11 mouse cellular contexts compared by ENCODE assay signal in the genomic region with DNA sequence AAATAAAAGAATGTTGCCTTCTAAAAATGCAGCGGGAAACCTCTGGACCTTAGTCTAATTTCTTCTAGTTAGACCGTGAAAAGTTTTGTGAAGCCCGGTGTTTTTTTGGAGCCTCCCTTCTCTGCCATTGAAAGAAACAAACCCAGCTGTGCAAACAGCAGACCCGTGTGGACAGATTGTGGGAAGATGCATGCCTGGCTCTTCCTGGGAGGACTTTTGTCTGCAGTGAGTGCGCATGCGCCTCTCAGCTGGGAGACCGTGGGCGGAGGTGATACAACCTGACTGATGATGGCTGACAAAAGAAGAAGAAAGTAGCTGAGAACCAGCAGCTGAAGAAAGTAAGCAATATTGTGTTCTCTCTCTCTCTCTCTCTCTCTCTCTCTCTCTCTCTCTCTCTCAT. TPM values are rescaled to one million over a fixed set of nuclear protein-coding genes. Genes with fewer than 3 reads are reported as not detected.
DNase-seq lines count a peak whose midpoint lies in the region; TF ChIP-seq lines count a peak whose summit lies in the region.
"Had no signal": no experiment of that assay in that cellular context is flagged by ENCODE, and none has a peak within 500 bp of the region (broad histone marks: within the 10 kb centered on the region; RNA-seq: fewer than 3 reads in every experiment).

No protein-coding gene starts in this region.

- WGBS in kidney, adult 2 months, result 51% methylated on average over 8 of the region's 8 CpGs

- no peaks in the 10 kb centered on the region for H3K27me3 ChIP-seq in kidney, adult 2 months (replicated peaks; ENCODE audit: control insufficient read depth, insufficient read depth, low read length)
- H3K27me3 ChIP-seq in myocyte (ENCODE audit: control insufficient read depth, insufficient read depth, insufficient read length), result no peaks in the 10 kb centered on the region
- H3K27me3 ChIP-seq: kidney, embryonic 15.5 days had no signal

- peak overlapping the region; percentile 51 for H3K4me2 ChIP-seq in myocyte (ENCODE audit: low read depth)
- H3K4me2 ChIP-seq: kidney, embryonic 15.5 days had no signal

- no peak overlapping the region for H3K4me3 ChIP-seq in kidney, adult 2 months (ENCODE audit: insufficient read depth, low read depth, low read length)
- no peak overlapping the region for H3K4me3 ChIP-seq in myocyte
- H3K4me3 ChIP-seq: kidney, embryonic 15.5 days had no signal

- H3K27ac ChIP-seq in kidney, adult 2 months (ENCODE audit: insufficient read depth, low read depth, low read length), result no peak overlapping the region

- H3K36me3 ChIP-seq in kidney, adult 2 months (ENCODE audit: control insufficient read depth, insufficient read depth, low read length), result no peaks in the 10 kb centered on the region
- H3K36me3 ChIP-seq in myocyte (ENCODE audit: control insufficient read depth, insufficient read depth), result no peaks in the 10 kb centered on the region
- H3K36me3 ChIP-seq: kidney, embryonic 15.5 days had no signal

- no peaks in the 10 kb centered on the region for H3K79me2 ChIP-seq in myocyte (ENCODE audit: control insufficient read depth, insufficient read depth)

- no peak overlapping the region for H3ac ChIP-seq in myocyte (ENCODE audit: control insufficient read depth, insufficient read length)

- no peak for TF ChIP-seq POLR2A in kidney, adult 2 months (IDR thresholded peaks at IDR 0.05; ENCODE audit: low read depth, low read length)
- TF ChIP-seq POLR2A in brain, embryonic 14.5 days (IDR thresholded peaks at IDR 0.05; ENCODE audit: borderline replicate concordance, extremely low read depth, insufficient read depth, insufficient read length, poor library complexity, severe bottlenecking), result no peak
- TF ChIP-seq POLR2A in myocyte (IDR thresholded peaks at IDR 0.05; ENCODE audit: insufficient read length, low read depth), result no peak

- peaks cover 9% of the 10 kb centered on the region; the same call in 1 of the 2 replicates for H3K4me1 ChIP-seq in kidney, adult 2 months (ENCODE audit: control insufficient read depth, insufficient read depth, low read length)

- DNase-seq in embryo, embryonic 10 days (ENCODE audit: low spot score), result peak; percentile 72
- DNase-seq in embryo, embryonic 9.5 days (ENCODE audit: extremely low spot score), result no peak
- DNase-seq in kidney, postnatal 25 days, result peak; percentile 23 to 63
- no peak for DNase-seq in kidney, adult 2 months
- peak; percentile 26 for DNase-seq in brain, embryonic 14.5 days (ENCODE audit: low read depth)
- no peak for DNase-seq in spleen, postnatal 4 days (ENCODE audit: low spot score in 2 of 2)
- no peak for DNase-seq in urinary bladder, adult 18-20 months (ENCODE audit: low spot score in 2 of 2)
- DNase-seq: cerebellum, adult 8-10 months; gastrocnemius, postnatal 36 days had no signal

- TF ChIP-seq CTCF in kidney, adult 2 months (conservative IDR thresholded peaks at IDR 0.05; ENCODE audit: insufficient read depth, insufficient read length, low read depth, low read length), result no peak
- TF ChIP-seq CTCF in brain, embryonic 14.5 days (IDR thresholded peaks at IDR 0.05; ENCODE audit: borderline replicate concordance, extremely low read depth, insufficient read depth, insufficient read length), result no peak

TF ChIP-seq in myocyte, 11 proteins besides CTCF, POLR2A, EP300 and RAD21:
- no peak for TF ChIP-seq TCF12 (IDR thresholded peaks at IDR 0.05; ENCODE audit: insufficient read depth, poor library complexity, severe bottlenecking)
- no peak for TF ChIP-seq POLR2AphosphoS2 (IDR thresholded peaks at IDR 0.05; ENCODE audit: insufficient read length, low read depth)
- TF ChIP-seq E2F4 (IDR thresholded peaks at IDR 0.05; ENCODE audit: insufficient read depth), result no peak
- no peak for TF ChIP-seq SRF (IDR thresholded peaks at IDR 0.05; ENCODE audit: control insufficient read depth, insufficient read length, low read depth)
- TF ChIP-seq MAX (IDR thresholded peaks at IDR 0.05; ENCODE audit: low read depth), result no peak

RNA-seq across cellular contexts. Expression of a gene that starts 55.4 kb away (rescaled TPM):
- polyA plus RNA-seq in kidney, adult 2 months (2012; rRNA removed), result 1.2 and 1.3 TPM in 2 replicates
- polyA plus RNA-seq in brain, embryonic 14.5 days (2012; rRNA removed), result 0.39 and 1.2 TPM in 2 replicates
- polyA plus RNA-seq in myocyte (2012; fragmentation: generic; extraction: Trizol), result 2.0 TPM

Comparison
In these comparisons a context has a peak if more than half of its experiments do, and no peak if none do; other contexts are left out.
1. DNase-seq: peak in embryo, embryonic 10 days (single experiment), kidney, postnatal 25 days (2 of 2) and brain, embryonic 14.5 days (single experiment); none in embryo, embryonic 9.5 days (single experiment), kidney, adult 2 months (single experiment), spleen, postnatal 4 days (0 of 2) and urinary bladder, adult 18-20 months (0 of 2).